Mouse (Mus musculus) ovary, postnatal 36 days (tissue): ENCODE measurements around the gene Cyp26b1.

Experiments
- DNase-seq: peaks from one replicate; pipeline ENCODE4 v3.0.0; 2022; ENCODE audit warnings: low spot score, mixed read lengths

The Cyp26b1 gene

DNA sequence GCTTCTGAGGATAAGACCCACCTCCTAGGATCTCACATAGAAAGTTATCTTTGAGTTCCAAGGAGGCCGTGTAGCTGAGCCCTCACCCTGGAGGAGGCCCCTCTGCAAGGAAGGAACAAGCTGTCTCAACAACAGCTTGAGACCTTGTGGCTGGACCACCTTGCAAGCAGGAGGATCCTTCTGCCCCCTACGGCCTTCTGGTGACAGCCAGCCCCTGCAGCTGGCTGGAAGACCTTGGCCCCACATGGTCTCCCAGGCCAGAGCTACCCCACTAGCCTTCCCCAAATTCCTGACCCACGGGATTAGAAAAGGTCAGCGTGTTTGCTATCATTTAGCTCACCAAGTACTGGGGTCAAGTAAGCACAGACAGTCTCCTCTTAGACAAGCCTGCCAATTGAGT lies 30.8 kb downstream of the Cyp26b1 start:
- no peak for DNase-seq

- DNase-seq = no peak
These were observed 32.5 kb downstream of the Cyp26b1 start for GRCm38 (mm10) chr6:84561171-84561570.

DNA sequence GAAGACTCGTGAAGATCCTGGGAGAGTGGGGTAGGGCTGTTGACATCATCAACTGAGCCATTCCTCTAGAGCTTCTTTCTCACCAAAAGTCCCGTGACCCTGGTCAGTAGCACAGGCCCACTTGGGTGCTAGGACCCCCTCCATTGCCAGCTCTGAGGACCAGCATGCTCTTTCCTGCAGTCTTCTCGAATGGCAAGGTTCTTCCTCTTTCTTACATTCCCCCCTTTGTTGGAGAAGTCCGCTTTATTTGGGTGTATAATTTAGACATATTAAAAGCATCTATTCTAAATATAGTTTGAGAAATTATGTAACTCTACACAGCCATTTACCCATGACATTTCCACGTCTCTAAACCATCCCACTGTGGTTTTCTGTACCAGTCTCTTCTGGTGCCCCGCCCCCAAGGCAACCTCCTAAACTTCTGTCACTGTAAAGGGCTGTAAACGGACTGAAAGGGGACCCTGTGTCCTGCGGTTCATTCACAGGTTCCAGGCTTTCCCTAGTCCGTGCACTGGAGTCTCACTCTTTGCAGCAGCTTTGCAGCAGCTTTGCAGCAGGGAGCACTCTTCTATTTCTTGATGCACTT lies 43.8 kb downstream of the Cyp26b1 start:
- no peak for DNase-seq

DNA sequence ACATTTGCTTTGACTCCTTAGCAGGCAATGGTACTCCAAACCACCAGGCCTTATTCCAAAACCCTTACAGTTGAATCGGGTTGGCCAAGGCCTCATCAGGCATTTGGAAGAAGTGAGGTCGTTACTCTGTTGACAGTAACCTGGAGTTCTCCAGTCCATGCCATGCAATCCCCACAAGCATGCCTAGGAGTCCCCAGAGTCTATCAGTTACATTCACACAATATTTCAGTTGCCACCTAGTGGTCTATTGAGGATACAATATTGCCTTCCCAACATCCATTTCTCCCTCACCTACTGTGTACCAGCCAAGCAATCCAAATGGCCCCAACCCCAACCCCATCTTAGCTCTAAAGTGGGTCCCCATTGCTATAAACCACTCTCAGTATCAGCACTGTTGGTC lies 48.3 kb downstream of the Cyp26b1 start:
- DNase-seq = no peak

DNA sequence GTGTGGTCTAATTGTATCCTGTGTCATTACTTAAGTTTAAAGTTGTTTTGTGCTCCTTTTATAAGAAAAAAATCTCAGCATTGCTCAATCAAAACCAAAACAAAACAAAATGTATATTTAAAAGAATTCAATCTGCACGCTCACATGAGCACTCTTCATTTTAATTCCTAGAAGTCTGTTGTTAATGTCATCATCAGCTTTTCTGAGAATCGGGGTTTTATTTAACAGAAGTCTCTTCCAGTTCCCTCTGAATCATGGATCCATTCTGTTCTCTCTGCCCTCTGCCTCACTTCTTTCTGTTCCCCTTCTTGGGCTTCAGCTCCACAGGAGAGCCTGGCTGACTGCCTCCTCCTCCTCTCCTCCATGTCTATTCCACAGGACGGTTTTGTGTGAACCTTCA lies 49.3 kb downstream of the Cyp26b1 start:
- DNase-seq = no peak

- DNase-seq = no peak
These were observed 50.2 kb downstream of the Cyp26b1 start for GRCm38 (mm10) chr6:84543516-84543915.

DNA sequence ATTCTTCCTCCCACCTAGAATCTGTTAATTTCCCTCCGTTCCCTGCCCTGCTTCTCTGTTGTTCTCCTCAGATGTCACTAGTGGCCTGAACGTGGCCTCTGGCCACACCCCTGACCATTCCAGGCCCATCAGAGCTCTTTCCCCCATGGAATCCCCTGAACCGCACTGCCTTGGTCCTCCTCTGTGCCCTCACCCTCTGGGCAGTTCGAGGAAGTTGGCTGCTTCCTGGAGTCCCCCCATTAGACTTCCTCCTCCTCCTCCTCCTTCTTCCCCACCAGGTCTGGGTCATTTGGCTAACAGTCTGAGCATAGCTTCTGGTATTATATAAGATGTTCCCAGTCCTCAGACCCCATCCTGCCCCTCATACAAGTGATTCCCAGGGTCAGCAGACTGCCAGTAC lies 53.8 kb downstream of the Cyp26b1 start:
- no peak for DNase-seq

DNA sequence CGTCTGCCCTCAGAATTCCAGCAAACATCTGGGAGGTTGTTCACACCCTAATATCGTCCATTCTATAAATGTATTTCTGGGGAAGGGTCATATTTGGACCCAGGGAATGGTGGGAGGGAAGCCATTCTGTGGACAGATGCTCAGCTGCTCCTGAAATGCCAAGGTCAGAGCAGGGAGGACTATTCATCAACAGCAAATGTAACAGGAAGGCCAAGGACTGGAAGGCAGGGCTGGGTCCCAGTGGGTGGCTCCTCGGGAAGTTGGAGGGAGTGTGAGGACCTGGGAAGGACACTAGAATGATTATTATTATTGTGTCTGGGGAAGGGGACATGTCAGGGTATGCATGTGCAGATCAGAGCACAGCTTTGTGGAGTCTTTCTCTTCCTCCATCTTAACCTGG lies 55.0 kb downstream of the Cyp26b1 start:
- DNase-seq = no peak

DNA sequence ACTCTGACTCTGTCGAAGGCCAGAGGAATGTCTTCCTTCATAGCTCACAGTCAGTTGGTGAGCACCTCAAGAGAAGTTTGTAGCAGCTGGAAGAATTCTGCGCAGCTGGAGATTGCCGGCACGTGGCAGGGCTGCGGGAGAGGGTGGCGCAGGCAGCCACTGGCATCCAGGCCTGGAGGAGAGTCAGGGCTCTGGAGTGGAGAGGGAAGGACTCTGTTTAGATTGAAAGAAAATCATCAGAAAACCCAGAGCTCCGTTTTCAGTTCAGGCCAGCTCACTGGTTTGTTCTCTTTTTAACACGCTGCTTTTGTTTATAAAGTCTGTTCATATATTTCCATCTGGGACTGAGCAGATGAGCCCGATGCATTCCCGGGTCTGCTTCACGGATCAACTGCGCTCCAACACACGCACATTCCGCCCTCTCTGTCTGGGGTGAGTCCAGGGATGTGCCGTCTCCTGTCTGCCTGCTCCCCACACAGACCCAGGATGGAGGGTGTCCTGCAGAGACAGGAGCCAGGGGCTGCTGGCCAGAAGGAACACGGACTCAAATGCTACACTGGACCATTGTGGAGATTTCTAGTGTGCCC lies 56.0 kb downstream of the Cyp26b1 start:
- no peak for DNase-seq

DNA sequence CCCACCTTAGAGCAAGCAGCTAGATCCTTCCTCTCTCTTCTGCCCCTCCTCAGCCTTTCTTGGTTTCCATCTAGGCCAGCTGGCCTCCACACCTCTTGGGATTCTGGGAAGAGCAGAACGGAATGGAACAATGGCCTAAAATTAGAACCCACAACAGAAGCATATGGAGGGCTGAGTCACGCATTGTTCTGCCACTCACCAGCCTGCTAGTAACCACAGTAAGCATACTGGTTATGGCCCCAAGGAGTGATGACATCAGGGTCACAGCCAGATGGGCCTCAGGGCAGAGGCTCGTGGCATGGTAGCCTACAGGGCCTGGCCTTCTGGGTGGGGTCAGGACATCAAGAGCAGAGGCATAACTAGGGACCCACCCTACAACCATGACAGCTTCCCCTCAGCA lies 58.8 kb downstream of the Cyp26b1 start:
- DNase-seq = no peak

- DNase-seq = no peak
These were observed 63.8 kb downstream of the Cyp26b1 start for GRCm38 (mm10) chr6:84529912-84530311.

GRCm38 (mm10) chr6:84524901-84525601 lies 68.7 kb downstream of the Cyp26b1 start:
- no peak for DNase-seq
